Mouse (Mus musculus): ENCODE data around the gene Gm20479.

- TF ChIP-seq CTCF (IDR thresholded peaks at IDR 0.05; ENCODE audit: low read depth, low read length) (no peak), TAL1 (conservative IDR thresholded peaks at IDR 0.05; ENCODE audit: low read depth, low read length) (no peak), GATA1 (IDR thresholded peaks at IDR 0.05; ENCODE audit: borderline replicate concordance, low read length) (no peak), GATA2 (IDR thresholded peaks at IDR 0.05; ENCODE audit: borderline replicate concordance, low read depth, low read length) (no peak)
These were observed 18.1 kb downstream of the Gm20479 start for GRCm38 (mm10) chr7:27339114-27339513.

Data from G1E (cell line).